Mouse (Mus musculus) lung, postnatal 10 days (tissue): ENCODE measurements at regions not wholly inside any gene's neighbourhood (a gene's known extent, or its start where the extent isn't known, plus 50 kb on each side); places are given as distances from the start of the nearest gene placed in this dataset.
A peak's percentile ranks its signal among the peaks of the same experiment; 100 is the strongest.

Experiments
- DNase-seq: peaks from one replicate; pipeline ENCODE4 v3.0.0; 2021

DNA sequence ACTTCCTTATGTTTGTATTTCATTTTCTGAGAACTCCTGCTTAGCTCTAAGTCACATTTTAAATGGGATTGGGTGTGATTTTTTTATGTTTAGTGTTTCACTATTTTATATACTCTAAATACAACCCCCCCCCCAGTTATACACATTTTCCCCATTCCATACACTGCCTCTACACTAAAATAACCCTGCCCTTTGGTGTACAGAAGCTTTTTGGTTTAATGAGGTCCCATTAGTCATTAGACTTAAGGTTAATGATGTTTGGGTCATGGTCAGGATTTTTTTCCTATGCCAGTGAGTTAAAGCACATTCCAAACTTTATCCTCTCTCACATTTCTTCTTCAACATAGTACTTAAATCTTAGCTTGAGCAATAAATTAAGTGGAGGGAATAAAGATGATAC, 149.2 kb downstream of the Tinag start:
- no peak for DNase-seq

- no peak for DNase-seq
Measured at GRCm38 (mm10) chr9:76881830-76882229, 163.8 kb downstream of the Tinag start.

DNA sequence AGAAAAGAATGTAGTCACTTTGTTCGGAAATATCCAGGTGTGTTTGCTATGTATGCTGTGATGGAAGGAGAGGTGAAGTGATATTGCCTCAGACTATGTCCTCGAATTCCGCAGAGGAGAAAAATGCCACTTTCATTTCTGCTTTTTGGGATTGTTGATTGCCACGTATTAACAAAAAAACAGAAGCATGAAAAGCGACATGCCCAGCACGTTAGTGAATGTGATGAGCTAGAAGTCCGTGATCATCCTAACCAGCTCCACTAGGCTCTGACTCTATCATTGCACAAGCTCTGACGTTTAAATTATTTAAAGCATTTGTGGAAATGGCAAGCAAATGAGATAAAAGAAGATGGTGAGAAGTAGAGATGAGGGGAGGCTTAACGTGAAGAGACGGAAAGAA, 169.6 kb downstream of the Tinag start:
- no peak for DNase-seq

DNA sequence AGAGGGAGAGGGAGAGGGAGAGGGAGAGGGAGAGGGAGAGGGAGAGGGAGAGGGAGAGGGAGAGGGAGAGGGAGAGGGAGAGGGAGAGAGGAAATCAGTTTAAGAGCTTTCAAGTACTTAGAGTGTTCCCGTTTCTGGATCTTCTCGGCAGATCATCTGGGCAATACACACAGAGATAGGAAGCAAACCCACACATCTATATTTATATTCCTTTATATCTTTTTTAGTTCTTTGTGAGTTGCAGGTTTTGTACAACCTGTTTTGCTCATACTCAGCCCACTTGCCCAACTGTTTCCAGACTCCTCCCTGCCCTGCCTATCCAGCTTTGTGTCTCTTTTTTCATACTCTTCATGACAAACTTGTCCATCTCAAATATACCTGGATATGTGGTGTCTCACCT, 173.2 kb downstream of the Tinag start:
- no peak for DNase-seq

GRCm38 (mm10) chr9:76869635-76870034, 176.0 kb downstream of the Tinag start:
- no peak for DNase-seq

GRCm38 (mm10) chr9:76868633-76869032, 177.0 kb downstream of the Tinag start:
- no peak for DNase-seq

GRCm38 (mm10) chr9:76822173-76822572, 223.4 kb downstream of the Tinag start:
- DNase-seq = no peak

- no peak for DNase-seq
Measured at GRCm38 (mm10) chr9:76794951-76795350, 228.0 kb upstream of the Fam83b start.

- DNase-seq = peak; percentile 14
Measured at GRCm38 (mm10) chr9:76788654-76789053, 221.7 kb upstream of the Fam83b start.
